Mouse (Mus musculus) ES-CJ7 (cell line): ENCODE measurements around the gene F3.

Experiments used
- DNase-seq: peaks from one replicate; pipeline ENCODE4 v3.0.0; 2011; ENCODE audit warnings: low read depth, low spot score

The F3 gene

DNA sequence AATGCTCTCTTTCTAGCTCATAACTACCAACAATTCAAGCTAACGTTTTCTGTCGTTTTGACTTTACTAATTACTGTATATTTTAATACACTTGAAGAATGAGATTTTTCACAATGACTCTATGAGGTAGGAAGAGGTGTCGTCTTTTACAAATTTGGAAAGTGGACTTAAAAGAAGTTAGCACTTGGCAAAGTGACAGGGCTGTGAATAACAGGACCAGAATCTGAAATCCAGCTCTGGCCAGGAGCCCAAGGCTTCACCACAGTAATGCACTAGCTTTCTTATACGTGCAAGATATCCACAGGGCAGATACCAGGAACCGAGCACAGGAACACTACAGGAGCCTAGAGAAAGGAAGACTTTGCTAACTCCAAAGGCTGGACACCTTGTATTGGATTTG is 17.2 kb upstream of the F3 start:
- no peak for DNase-seq

DNA sequence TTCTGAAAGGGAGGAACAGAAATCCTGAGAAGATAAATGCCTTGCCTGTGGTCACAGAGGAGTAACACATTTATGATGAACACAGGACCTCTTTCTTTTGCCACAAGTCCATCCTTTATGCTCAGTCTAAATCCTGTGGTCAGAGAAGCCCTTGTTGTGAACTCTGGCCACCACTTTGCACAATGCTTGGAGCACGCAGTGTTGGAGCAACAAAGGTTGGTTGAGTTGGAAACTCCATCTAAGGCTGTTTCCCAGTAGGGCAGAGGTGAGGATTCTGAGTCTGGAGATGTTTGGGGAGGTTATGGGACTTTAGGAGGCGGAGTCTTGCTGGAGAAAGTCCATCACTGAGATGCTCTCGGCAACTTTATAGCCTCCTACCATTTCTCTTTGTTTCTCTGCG is 16.2 kb upstream of the F3 start:
- no peak for DNase-seq

DNA sequence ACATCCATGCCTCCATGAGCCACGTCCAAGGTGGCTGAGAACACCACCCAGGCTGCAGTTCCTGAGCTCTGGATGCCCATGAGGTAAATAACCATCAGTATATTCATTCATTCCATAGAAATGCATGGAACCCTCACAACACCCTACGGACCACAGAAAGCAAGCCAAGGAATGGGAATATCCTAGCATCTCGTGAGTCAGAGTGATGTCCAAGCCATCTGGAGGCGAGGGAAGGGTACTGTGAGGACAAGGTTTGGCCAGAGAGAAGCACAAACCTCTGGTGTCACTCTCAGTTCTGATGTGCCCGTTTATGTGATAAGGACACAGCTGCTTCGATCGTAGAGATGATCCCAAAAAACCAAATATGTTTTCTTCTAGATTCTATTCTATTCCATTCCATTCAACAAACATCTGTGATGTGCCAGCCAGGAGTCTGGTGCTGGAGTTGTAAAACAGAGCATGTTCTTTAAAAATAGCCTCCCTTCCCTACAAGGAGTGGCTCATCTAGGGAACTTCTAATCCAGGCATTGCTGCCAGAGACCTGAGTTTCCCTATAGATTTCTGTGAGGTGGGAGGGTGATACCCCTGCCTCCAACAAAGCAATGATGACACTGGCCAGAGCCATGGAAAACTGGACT is 12.3 kb upstream of the F3 start:
- DNase-seq, result no peak

DNA sequence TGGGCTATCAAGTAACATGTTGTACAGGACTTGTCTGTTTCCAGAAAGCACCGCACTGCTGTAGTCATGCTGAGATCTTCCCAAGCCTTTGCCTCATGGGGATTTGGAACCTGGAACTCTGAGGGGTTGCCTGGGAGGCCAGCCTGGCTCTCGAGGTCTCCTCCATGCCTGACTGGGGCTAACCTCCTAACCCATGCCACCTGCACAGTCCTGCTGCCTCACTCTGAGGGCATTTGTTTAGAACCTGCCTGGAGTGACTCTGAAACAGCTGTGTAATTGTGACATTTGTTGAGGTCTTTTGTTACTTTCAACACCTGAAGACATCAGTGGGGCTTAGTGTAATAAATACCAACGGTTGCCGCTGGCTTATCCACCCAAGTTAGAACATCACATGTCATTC is 11.1 kb upstream of the F3 start:
- no peak for DNase-seq

DNA sequence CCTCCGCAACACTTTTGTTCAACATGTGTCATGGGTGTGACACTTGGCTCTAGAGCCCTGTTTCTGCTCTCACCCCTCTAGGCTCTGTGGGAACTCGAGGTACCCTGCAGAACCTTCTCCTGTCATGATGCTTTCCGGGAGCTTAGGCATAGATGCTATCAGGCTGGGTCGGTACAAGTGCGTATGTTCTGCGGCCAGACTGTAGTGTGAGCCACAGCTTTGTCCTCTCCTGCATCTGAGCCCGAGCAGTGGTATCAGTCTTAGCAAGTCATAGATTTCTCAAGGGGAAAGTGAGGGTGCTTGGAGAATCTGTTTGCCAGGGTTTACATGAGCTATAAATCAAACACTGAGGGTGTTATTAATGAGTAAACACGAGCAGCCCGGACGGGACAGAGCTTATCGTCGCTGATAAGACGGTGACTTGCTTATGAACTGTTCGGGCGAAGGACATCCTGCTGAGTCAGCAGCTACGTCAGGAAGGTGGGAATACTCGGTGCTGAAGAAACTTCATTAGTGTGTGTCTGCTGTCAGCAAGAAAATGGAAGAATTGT is 10.1 kb upstream of the F3 start:
- DNase-seq, result no peak

DNA sequence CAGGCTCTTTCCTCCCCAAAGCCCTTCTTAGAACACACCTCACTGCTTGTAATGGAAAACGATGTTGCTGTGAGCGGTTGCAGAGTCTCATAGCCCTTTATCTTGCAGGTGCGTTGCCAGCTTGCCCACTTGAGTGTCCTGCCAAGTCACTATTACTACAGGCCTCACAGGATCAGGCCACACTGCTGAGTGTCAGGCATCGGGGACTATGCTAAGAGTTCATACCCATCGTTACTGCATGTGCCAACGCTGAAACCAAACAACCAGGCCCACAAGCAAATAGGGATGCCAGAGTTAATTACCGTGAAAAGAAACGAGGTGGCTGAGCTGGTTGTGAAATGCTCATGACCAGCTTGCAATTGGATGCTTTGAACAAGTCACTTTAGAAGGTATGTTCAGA is 9.5 kb upstream of the F3 start:
- DNase-seq, result no peak

DNA sequence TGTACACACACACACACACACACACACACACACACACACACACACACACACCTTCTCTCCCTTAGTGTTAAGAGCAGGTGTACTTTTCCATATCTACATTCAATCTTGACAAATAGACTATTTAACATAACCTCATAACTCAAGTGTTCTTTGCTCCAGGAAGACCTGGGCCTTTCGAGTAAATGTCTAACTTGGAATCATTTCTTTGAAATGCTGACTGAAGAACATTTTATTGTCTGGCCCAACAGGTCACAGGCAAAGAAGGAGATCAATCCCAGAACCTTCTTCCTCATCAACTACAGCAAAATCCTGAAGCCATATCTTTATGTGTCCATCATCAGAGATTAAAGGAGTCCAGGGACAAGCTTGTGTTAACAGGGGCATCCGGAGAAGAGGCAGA is 8.9 kb upstream of the F3 start:
- no peak for DNase-seq

DNA sequence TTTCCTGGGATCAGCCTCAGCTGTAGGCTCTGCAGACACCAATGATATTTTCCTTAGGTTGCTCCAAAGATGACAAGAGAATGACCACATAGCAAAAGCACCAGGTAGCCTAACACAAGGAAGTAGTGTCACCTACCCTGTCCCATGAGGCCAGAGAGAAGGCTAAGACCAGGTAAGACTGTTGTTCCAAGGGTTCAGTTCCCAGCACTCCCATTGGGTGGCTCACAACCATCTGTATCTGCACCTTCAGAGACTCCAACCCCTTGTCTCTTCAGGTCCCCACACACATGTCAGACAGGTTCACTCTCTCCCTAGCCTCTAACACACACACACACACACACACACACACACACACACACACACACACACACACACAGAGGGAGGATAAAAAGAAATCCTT is 8.0 kb upstream of the F3 start:
- no peak for DNase-seq

DNA sequence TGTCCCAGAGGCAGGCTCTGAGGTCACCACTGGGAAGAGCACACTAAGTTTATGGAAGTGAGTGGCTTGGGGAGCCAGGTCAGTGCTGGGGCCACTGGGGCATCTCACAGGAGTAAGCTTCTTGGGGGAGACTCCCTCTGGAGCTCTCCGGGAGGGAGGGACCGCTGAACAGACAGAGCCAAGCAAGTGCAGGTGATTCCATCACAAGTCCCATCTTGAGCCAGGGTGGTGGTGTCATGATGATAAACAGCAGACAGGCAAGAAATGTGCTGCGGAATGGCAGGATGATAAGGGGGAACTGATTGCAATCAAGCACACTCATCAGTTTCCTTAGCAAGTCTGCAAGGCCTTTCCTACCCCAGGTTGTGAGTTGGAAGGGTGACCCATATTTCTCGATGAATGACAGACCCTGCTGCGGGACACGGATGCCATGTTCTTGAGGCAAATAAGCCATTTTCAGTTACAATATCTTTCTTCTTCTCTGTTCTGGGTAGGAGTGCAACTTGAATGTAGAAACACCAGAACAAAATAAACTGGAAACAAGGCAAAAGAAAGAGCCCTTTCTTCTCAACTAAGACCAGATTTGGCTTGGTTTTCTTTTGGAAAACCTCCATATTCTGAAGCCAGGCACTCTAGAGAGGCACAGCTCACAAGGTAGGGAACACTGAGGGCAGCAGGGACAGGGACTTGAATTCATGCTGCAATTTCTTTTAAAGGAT is 7.4 kb upstream of the F3 start:
- no peak for DNase-seq

DNA sequence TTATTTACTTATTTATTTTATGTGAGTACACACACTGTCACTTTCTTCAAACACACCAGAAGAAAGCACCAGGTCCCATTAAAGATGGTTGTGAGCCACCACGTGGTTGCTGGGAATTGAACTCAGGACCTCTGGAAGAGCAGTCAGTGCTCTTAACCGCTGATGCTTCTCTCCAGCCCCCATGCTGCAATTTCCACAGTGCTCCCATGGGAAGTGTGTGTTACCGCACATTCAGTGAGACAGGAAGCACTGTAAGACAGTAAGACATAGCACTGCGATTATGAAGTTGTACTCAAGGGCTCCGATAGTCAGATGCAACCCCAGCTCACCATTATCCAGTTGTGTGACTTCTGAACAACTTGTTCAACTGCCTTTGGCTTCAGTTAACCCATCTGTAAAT is 6.9 kb upstream of the F3 start:
- no peak for DNase-seq

DNA sequence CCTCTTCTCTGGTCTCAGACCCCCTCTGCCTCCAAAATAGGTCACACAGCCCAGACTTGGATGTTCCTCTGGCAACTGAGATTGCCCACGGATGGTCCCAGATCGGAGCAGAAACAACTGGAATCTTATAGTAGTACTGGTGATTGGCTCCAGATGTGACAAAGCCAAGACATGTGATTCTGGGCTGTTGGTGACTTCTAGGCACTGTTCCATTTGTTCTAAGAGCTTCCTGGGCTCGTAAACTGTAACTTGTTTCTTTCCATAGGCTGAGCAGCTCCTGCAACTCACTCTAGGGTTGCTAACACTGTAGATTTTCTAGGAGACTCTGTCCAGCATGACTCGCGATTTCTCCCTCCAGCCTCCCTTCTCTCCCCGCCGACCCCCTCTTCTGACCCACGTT is 4.7 kb upstream of the F3 start:
- DNase-seq, result no peak

DNA sequence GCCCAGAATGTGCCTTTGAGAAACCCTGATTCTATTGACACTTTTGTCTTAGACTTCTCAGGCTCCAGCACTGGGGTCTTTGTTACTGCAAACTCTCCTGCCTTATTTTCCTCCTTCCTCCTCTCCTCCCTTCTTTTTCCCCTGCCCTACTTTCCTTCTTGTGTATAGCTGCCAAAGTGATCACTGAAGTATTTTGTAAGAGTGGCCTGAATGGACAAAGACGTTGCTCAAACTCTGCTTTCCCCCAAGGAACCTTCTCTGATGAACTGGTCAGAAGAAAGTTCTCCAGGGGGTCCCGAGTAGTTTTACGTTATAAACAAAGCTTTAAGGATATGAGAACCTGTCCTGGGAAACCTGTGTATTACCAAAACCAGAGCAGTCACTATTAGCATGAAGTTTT is 3.6 kb upstream of the F3 start:
- DNase-seq, result no peak

DNA sequence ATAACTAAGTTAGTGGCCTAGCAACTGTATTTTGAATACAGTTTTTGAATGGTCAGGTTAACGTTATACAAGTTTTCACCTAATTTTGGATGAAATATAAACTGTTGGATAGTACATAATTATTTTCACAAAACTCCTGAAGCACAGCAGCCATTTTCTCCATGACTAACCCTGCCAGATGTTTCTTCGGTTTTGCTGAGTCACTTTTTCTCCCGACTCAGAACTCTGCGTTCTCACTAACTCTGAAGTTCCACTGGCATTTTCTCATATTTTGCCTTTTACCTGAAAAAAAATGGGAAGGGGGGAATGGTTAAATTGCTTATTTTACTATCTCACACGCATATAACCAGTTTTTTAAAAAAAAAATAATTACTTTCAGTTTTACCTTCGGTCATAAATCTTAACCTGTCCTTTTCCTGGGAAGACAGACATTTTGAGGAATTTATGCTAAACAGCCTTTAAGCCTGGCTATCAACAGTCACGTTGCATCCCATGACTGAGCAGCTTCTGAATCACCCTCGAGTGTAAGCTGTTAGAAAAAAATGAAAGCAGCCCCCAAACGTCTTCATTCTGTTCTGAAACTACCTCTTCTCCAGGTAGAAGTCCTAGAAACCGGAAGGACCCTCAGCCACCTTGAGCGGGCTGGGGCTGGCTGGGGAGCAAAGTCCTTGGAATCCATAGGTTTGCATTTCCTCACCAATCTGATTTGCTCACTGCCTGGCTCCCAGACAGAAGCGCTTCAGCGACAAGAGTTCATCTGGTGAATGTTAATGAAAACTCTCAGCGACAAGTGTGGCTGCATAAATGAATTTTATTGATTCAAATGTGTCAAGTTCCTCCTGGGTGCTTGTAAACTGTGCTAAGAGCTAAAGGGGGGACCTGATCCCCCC is 2.3 kb upstream of the F3 start:
- DNase-seq, result no peak

DNA sequence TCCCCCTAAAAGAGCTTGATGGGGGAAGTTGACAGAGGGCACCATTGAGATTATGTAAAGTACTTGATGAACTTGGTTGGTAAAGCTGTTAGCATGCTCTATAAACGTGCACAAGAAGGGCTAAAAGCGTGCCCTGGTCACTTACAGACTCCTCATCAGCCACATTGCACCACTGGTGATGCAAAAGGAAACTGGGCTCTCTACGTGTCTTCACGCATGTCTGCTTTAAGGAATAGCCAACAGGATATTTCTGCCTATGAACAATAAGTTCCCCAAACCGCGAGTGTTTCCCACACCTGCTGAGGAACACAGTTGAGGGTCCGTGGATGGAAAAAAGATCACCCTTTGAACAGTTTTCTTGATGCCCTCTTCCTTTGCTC is 1.7 kb upstream of the F3 start:
- no peak for DNase-seq

DNA sequence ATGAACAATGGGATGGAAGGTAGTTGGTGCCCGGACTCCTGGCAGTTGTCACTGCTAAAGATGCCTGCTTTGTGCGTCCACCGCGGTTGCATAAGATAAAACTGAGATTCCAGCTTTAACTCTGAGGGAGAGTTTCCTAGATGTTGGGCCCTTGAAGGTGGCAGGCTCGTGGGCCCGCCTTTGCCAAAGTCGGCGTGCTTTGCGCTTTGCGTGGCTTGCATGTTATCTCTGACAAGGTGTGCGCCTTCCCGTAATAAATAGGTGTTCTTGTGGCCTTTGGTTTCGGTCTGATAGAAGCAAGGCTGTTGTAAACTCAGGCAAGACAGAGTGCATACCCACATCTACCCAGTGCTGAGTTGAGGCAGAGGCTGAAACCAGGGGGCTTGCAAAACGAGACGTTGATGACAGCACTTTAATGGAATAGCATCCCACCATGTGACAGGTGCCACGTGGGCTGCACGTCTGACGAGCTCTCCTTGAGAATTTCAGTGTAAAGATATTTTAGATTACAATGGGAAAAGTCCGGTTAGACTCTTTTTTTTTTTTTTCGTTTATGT is 709 bp downstream of the F3 start:
- peak; percentile 24 for DNase-seq

DNA sequence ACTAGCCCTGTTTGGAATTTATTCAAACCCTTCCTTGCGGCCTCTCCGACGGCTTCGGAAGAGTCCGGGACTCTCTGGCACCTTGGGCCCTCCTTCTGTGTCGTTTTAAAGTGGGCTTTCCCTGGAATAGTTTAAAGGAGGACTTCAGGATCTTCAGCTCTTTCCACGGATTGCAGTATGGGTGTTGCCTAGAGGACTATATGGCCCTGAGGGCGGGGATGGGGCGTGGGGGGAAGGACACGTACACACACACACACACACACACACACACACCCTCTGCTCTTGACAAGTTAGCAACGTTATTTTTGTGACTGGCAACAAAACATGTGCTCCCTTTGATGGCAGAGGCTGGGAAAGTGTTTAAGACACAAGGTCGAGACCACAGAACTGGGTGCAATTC is 1.2 kb downstream of the F3 start:
- no peak for DNase-seq

DNA sequence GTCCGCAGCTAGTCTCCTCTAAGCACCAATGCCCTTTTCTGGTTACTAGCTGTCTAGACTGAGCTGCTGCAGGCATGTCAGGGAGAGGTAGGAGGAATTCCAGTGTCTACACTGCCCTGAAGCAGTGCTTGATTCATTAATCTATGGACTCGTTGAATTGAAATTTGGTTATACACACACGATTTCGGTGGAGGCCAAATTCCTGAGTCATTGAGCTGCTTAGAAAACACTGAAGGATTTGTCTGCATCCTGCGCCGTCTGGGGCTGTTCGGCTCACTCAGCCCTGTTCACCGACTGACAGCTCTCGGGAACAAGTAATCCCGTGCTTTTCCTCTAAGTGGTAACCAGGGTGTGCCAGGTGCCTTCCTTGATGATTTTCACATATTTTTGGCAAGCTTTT is 2.3 kb downstream of the F3 start:
- no peak for DNase-seq

DNA sequence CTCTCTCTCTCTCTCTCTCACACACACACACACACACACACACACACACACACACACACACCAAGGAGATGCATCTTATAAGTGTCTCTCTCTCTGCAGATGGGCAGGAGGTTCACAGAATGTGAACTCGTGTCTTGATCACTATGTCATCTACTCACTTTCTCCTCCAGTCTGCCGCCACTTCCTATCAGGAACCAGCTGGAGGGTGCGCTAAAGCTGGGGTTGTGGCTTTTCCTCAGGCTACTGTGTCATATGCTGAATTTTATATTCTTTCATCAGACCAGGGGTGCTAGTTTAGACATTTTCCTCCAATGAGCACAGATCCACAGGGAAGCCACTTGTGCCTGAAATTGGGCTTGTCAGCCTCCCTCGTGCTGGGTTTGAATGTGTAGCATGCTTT is 6.3 kb downstream of the F3 start:
- no peak for DNase-seq

DNA sequence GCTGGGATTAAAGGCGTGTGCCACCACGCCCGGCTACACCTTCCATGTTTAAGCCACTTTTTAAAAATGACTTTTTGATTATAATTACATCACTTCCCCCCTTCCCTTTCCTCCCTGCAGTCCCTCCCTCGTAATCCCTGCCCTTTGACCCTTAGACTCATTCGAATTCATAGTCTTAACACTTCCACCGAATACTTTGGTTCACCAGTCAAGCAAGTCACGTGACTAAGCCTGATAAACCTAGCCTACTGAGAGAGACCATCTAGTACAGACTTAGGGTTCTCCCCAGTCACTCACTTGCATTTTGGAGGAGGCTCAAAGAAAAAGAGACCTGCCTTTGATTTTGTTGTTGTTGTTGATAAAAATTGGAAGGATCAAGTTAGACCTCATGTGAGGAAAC is 12.2 kb downstream of the F3 start:
- no peak for DNase-seq

DNA sequence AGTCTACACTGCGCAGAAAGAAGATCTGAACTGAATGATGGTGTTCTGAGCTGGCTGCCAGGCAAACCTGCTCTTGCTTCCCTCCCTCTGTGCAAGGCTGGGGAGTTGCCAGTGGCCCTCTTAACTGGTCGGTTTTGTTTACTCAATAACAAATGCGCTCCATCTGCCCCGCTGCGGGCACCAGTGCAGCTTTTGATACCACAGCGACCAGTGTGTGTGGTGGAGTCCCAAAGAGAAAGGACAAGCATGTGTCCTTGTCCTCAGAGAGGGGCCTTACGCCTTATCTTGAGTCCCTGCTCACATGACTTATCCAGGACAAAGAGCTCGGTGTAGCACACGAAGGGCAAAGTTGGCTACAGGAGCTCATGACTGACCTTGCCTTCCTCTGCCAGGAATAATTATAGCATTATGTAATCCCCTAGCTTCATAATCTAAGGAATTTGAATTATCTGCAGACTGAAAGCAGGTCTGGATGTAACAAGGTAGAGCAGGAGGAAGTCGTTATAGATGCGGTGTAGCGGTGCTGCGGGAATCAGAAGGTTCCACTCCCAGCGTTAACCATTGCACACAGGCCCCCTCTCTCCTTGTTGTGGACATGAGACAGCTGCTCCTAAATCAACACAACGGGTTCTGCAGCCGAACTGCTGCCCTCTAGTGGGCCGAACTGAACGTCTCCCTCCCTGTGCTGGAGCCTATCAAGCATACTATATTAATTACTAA is 12.8 kb downstream of the F3 start:
- DNase-seq, result peak; percentile 85

DNA sequence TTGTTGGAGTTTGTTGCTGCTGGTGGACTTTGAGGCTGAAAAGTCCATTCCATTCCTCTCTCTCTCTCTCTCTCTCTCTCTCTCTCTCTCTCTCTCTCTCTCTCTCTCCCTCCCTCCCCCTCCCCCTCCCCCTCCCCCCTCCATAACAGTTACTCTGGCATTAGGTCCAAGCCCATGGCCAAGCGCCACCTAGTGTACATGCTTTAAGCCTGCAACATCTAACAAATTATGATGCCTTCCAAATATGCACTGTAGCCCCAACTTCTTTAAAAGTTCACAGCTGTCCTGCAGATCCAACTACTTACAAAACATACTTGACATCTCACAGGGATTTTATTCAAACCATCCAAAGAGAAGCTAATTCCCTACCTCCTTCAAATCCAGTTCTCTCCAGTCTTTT is 14.1 kb downstream of the F3 start:
- peak; percentile 65 for DNase-seq

DNA sequence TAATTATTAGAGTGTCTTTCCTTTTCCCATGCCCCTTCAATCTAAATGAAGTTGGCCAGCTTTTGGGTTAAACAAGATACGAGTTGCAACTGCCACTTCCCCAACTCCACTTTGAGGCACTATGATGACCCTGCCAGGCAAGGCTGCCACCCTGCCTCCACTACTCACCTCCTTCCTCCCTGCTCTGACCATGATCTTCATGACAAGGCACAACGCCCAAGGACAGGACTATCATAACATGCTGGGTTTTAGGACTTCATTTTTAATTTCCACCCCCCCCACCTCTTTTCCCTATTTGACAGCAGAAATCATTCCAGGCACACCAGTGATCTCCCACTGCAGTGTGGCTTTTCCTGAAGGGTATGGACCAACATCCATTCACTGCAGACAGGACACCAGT is 14.6 kb downstream of the F3 start:
- no peak for DNase-seq
